Mouse (Mus musculus) adrenal gland, postnatal 14 days (tissue): ENCODE measurements around the gene 4930555G01Rik. TPM values are rescaled to one million over a fixed set of nuclear protein-coding genes. Genes with fewer than 3 reads are reported as not detected.
"Not testable (repeated sequence)": the region's sequence is repeated elsewhere in the genome, so short reads cannot be mapped to it uniquely, and the experiment has no call there.

ENCODE experiments used
- DNase-seq: peaks from one replicate; pipeline ENCODE4 v3.0.0; 2021; ENCODE audit warnings: mixed read lengths
- long read RNA-seq, 2 experiments: library from polyadenylated mRNA; stranded (forward); transcript quantifications; one replicate each; pipeline ENCODE4 v2.0.0; 2021
- total RNA-seq: library from RNA; stranded (reverse); gene quantifications from 2 replicates; pipeline ENCODE4 v1.2.3, GENCODE M21; 2021

4930555G01Rik gene
- total RNA-seq = not detected in 2 replicates
- long read RNA-seq, experiment 1 = 0 reads
- long read RNA-seq, experiment 2 = 0 reads

DNA sequence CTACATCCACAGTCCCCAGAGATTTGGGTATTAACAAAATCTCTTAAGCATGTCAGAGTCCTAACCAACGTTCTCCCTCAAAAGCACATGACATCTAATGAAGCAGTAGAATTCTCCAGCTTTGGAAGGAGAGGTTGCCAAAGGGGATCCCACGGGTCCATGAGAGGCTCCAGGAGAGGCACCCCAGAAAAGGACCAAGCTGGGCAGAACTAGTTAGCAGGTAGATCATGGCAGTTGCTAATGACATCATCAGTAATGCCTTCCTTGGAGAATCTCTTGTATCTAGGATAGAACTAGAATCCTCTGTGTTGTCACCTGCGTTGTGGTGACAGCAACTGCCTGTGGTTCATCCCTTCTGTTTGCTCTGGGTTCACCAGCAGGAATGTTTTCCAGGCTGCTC, at the start of gene 4930555G01Rik:
Gene 4930555G01Rik, plus strand, starts transcription at position 301 of the 400 bp plus-strand sequence.
- not testable (repeated sequence) for DNase-seq

DNA sequence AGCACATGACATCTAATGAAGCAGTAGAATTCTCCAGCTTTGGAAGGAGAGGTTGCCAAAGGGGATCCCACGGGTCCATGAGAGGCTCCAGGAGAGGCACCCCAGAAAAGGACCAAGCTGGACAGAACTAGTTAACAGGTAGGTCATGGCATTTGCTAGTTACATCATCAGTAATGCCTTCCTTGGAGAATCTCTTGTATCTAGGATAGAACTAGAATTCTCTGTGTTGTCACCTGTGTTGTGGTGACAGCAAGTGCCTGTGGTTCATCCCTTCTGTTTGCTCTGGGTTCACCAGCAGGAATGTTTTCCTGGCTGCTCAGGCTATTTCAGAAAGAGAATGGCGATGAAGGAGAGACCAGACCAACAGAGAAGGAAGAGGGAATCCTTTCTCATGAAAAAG, 34.8 kb upstream of the 4930555G01Rik start, which contains the start of gene Gm3298:
Gene Gm3298, plus strand, starts transcription at position 301 of the 400 bp plus-strand sequence.
- not testable (repeated sequence) for DNase-seq

DNA sequence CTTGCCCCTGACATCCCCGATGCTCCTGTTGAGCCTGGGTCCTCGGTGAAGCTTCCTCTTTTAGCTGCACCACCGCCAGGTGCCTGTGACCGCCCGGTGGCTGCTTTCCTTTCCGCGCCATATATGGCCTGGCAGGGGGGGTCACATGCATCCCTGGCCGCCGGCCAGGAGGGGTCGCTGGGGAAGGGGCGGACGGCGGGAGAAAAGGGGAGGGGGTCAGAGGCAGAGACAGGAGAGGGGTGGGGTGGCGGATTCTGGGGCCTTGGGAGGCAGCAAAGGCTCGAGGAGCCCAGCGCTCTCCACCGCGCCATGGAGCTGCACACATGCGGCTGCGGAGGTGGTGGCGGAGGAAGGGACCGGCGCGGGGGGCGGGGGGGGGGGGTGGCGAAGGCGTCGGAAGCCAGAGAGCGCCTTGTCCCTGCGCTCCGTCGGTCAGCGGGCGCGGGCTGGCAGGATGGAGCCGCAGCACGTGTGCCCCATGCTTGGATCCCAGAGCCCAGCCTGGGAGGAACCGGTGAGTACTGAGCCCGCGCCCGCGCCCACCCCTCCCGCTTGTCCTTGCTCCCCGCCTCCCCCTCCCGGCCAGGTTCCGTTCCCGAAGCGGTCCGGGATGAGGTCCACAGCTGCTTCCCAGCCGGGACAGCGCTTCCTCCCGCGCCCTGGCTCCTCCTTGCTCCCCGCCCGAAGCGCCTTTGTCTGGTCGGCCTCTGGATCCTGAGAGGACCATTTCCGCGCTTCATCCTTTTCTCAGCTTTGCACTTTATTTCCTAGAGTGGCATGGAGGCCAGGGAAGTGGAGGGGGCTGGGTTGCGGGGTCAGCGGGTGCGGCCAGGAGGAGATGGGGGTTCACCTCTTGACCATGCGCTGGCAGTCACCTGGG, 20.4 kb downstream of the 4930555G01Rik start, which contains the start of gene Gm8281:
Gene Gm8281, plus strand, starts transcription at position 430 of the 880 bp plus-strand sequence.
- not testable (repeated sequence) for DNase-seq

Other genes with a start within 250 kb of the 4930555G01Rik start
- gene Gm3269, start 212.5 kb upstream of the 4930555G01Rik start, total RNA-seq = not detected in 2 replicates
- gene Gm3264, start 195.1 kb upstream of the 4930555G01Rik start, total RNA-seq = 3.9 and 5.0 TPM in 2 replicates
- not detected in 2 replicates for gene Gm3278, start 158.2 kb upstream of the 4930555G01Rik start, total RNA-seq
- not detected in 2 replicates for gene Gm8297, start 66.7 kb upstream of the 4930555G01Rik start, total RNA-seq
- gene Gm3298, start 34.7 kb upstream of the 4930555G01Rik start, total RNA-seq = not detected in 2 replicates
- gene Gm8281, start 20.4 kb downstream of the 4930555G01Rik start, total RNA-seq = 0.23 TPM in 1 of 2 replicates, not detected in the other
- not detected in 2 replicates for gene Gm8279, start 80.9 kb downstream of the 4930555G01Rik start, total RNA-seq
- gene Gm3317, start 113.9 kb downstream of the 4930555G01Rik start, total RNA-seq = not detected in 2 replicates
- not detected in 2 replicates for gene Gm8271, start 135.2 kb downstream of the 4930555G01Rik start, total RNA-seq
- gene Gm3526, start 210.0 kb downstream of the 4930555G01Rik start, total RNA-seq = not detected in 2 replicates